In the genomic region with DNA sequence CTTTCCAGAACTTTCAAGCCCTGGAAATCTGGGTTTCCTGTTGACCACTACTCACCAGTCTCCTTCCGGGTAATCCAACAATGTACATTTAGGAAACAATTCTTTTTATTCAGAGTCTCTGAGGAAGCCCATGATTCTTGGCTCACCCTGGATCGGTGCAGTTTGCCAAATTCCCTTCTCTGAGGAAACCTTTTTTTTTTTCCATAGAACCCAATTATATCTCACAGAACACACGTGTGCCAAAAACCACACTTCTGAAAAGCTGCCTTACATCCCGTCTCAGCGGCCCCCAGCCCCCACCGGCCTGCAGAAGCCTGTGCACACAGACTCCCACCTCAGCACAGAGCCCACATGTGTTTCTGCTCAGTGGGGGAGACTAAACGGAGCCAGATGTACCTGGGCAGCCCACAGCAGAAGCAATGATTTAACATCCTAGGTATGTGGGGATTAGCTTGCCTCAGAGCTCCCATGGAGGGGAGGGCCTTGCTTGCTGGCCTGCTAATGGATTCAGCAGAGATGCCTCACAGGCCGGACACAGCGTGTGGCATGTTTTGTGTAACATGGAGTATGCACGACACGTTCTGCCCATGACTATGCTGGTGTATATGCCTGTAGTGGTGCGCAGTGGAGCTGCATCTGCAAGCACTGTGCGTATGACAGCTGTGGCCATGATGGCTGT, we compare ENCODE assay signal across 8 mouse cellular contexts.
DNase-seq lines count a peak whose midpoint lies in the region; ATAC-seq and TF ChIP-seq lines count a peak whose summit lies in the region.

No protein-coding gene starts in this region.

- 47% methylated on average over 13 of the region's 13 CpGs for WGBS in heart, adult 2 months
- 63% methylated on average over 13 of the region's 13 CpGs for WGBS in kidney, postnatal 0 days

- no peak for TF ChIP-seq POLR2A in heart, adult 2 months (IDR thresholded peaks at IDR 0.05; ENCODE audit: insufficient read depth, low read depth, low read length)

- H3K9me3 ChIP-seq in kidney, postnatal 0 days (replicated peaks; ENCODE audit: low read length), result no peaks in the 10 kb centered on the region

- H3K4me3 ChIP-seq in heart, adult 2 months, result no peak overlapping the region
- no peak overlapping the region for H3K4me3 ChIP-seq in kidney, postnatal 0 days (replicated peaks; ENCODE audit: low read depth, low read length)

- no peak for TF ChIP-seq CTCF in heart, adult 2 months (IDR thresholded peaks at IDR 0.05)
- TF ChIP-seq CTCF in kidney, postnatal 0 days (IDR thresholded peaks at IDR 0.05; ENCODE audit: low read depth), result no peak

- intact Hi-C loops in heart, adult 2 months (cut with DNase I), result loop anchor here (5.0 to 10.0 kb wide), 5 partner anchors 118 to 664 kb away; partner anchors contain the start of gene Zmiz1

- no peak overlapping the region for H3K4me2 ChIP-seq in kidney, postnatal 0 days (ENCODE audit: low read length)

- H3K4me1 ChIP-seq in heart, adult 2 months (ENCODE audit: control insufficient read depth, insufficient read depth, low read length), result peaks cover 2% of the 10 kb centered on the region
- no peaks in the 10 kb centered on the region for H3K4me1 ChIP-seq in kidney, postnatal 0 days (replicated peaks; ENCODE audit: insufficient read depth, low read length)

- DNase-seq in lung, postnatal 10 days, result peak; percentile 11
- DNase-seq in lung, postnatal 36 days, result no peak
- peak; percentile 16 to 22 for DNase-seq in heart, adult 2 months
- DNase-seq in kidney, postnatal 0 days (ENCODE audit: low spot score), result peak; percentile 41
- DNase-seq in right cerebral cortex, postnatal 25 days, result peak; percentile 34
- no peak for DNase-seq in urinary bladder, postnatal 36 days (ENCODE audit: low spot score in 2 of 2)
- no peak for DNase-seq in cerebellum, adult 18-20 months

- no peaks in the 10 kb centered on the region for H3K79me2 ChIP-seq in heart, adult 2 months (replicated peaks; ENCODE audit: control insufficient read depth, insufficient read depth, low read length)

- peak overlapping the region; percentile 30 for H3K27ac ChIP-seq in heart, adult 2 months
- no peak overlapping the region for H3K27ac ChIP-seq in kidney, postnatal 0 days

- TF ChIP-seq EP300 in heart, adult 2 months (IDR thresholded peaks at IDR 0.05; ENCODE audit: insufficient read depth, low read depth, low read length), result no peak

- H3K27me3 ChIP-seq in heart, adult 2 months (ENCODE audit: control insufficient read depth, insufficient read depth, low read length), result no peaks in the 10 kb centered on the region
- H3K27me3 ChIP-seq in kidney, postnatal 0 days (ENCODE audit: insufficient read depth, low read length), result no peaks in the 10 kb centered on the region

- no peak overlapping the region for H3K9ac ChIP-seq in heart, adult 2 months (ENCODE audit: low read depth, low read length)
- no peak overlapping the region for H3K9ac ChIP-seq in kidney, postnatal 0 days (ENCODE audit: low read depth, low read length)

- ATAC-seq in kidney, postnatal 0 days (replicated peaks; ENCODE audit: low FRiP score, low read depth), result no peak
- no peak for ATAC-seq in inflammation-experienced regulatory T-cells, adult 6 months

- no peaks in the 10 kb centered on the region for H3K36me3 ChIP-seq in heart, adult 2 months (ENCODE audit: control insufficient read depth, insufficient read depth, low read length)
- no peaks in the 10 kb centered on the region for H3K36me3 ChIP-seq in kidney, postnatal 0 days (ENCODE audit: insufficient read depth, low read length)

Comparison
In these comparisons a context has a peak if more than half of its experiments do, and no peak if none do; other contexts are left out.
1. DNase-seq: peak in lung, postnatal 10 days (single experiment), heart, adult 2 months (2 of 2), kidney, postnatal 0 days (single experiment) and right cerebral cortex, postnatal 25 days (single experiment); none in lung, postnatal 36 days (single experiment), urinary bladder, postnatal 36 days (0 of 2) and cerebellum, adult 18-20 months (0 of 2).